Mouse (Mus musculus) heart, embryonic 15.5 days (tissue): ENCODE data around the gene Rab9. TPM values are rescaled to one million over a fixed set of nuclear protein-coding genes. Genes with fewer than 3 reads are reported as not detected.

Experiments
- ATAC-seq: fragments of 200-750 bp; cut with Nextera tagmentation; replicated peaks from 2 replicates; pipeline ENCODE4 v1.8.0; 2017; ENCODE audit warnings: low read depth, moderate TSS enrichment; ENCODE audit not compliant: insufficient number of reproducible peaks, insufficient read depth, low FRiP score
- H3K27ac ChIP-seq: fragments of 300-500 bp; sonication (generic); 2 replicates; pipeline ENCODE4 v1.5.1; 2015; ENCODE audit warnings: mild to moderate bottlenecking, inconsistent platforms
- H3K27me3 ChIP-seq: fragments of 300-500 bp; sonication (generic); 2 replicates; pipeline ENCODE4 v1.6.1; 2015; ENCODE audit warnings: inconsistent platforms
- H3K36me3 ChIP-seq: fragments of 300-500 bp; sonication (generic); 2 replicates; pipeline ENCODE4 v1.6.1; 2015; ENCODE audit warnings: mild to moderate bottlenecking, inconsistent platforms
- H3K4me1 ChIP-seq: fragments of 300-500 bp; sonication (generic); replicated peaks from 2 replicates; pipeline ENCODE4 v1.6.1; 2015; ENCODE audit warnings: inconsistent platforms
- H3K4me2 ChIP-seq: fragments of 300-500 bp; sonication (generic); 2 replicates; pipeline ENCODE4 v1.6.1; 2015; ENCODE audit warnings: inconsistent platforms, mild to moderate bottlenecking, moderate library complexity
- H3K4me3 ChIP-seq: fragments of 300-500 bp; sonication (generic); 2 replicates; pipeline ENCODE4 v1.5.1; 2015; ENCODE audit warnings: mild to moderate bottlenecking, inconsistent platforms
- H3K9ac ChIP-seq: fragments of 300-500 bp; sonication (generic); 2 replicates; pipeline ENCODE4 v1.6.1; 2015; ENCODE audit warnings: mild to moderate bottlenecking, inconsistent platforms
- H3K9me3 ChIP-seq: fragments of 300-500 bp; sonication (generic); replicated peaks from 2 replicates; pipeline ENCODE4 v1.6.1; 2016; ENCODE audit warnings: inconsistent platforms
- WGBS: fragments of 180-500 bp; shearing (Covaris S2); methylation state at CpG from one replicate; pipeline ENCODE4 v1.1.7; 2015; ENCODE audit warnings: mixed read lengths; 5-methylcytosine and 5-hydroxymethylcytosine counted together
- polyA plus RNA-seq: library from polyadenylated mRNA; unstranded; fragments of >200 nt; fragmentation: Nextera tagmentation; extraction: Ambion mirVana; gene quantifications from 2 replicates; pipeline ENCODE4 v1.2.1, GENCODE M21; 2015

Rab9 gene
- polyA plus RNA-seq, 1 experiment from 2014 or later: 33.9 TPM

GRCm38 (mm10) chrX:166444552-166444951 lies 35.1 kb downstream of the Rab9 start:
- Histone ChIP-seq H3K27me3 (0 out of 2 replicates have a peak, but pooled peaks cover 3% of the 10 kb centered on the region), H3K27ac (no peak overlapping the region), H3K4me1 (0 out of 2 replicates have a peak, but pooled peaks cover 4% of the 10 kb centered on the region), H3K36me3 (no peaks in the 10 kb centered on the region), H3K9ac (no peak overlapping the region), H3K4me3 (no peak overlapping the region), H3K9me3 (no peaks in the 10 kb centered on the region), H3K4me2 (no peak overlapping the region)
- 68% methylated on average over 3 of the region's 3 CpGs for WGBS
- ATAC-seq: no peak

- H3K27me3 ChIP-seq: 0 out of 2 replicates have a peak, but pooled peaks cover 3% of the 10 kb centered on the region
- peak within 1 kb of the TSS; percentile 68 for H3K9ac ChIP-seq
- H3K36me3 ChIP-seq: no peaks in the 10 kb centered on the region
- ATAC-seq: peak; percentile 98
- peak within 1 kb of the TSS; percentile 82 for H3K27ac ChIP-seq
- peak within 1 kb of the TSS; percentile 65 for H3K4me2 ChIP-seq
- no peaks in the 10 kb centered on the region for H3K9me3 ChIP-seq
- H3K4me3 ChIP-seq: peak within 1 kb of the TSS; percentile 66
- WGBS: 14% methylated on average over 33 of the region's 44 CpGs
- 0 out of 2 replicates have a peak, but pooled peaks cover 6% of the 10 kb centered on the region for H3K4me1 ChIP-seq
Observed at GRCm38 (mm10) chrX:166440616-166441063, 39.0 kb downstream of the Rab9 start, which contains the start of gene Ofd1. Ofd1 (minus strand) TSS chrX:166440704.

- Histone ChIP-seq H3K27me3 (0 out of 2 replicates have a peak, but pooled peaks cover 3% of the 10 kb centered on the region), H3K36me3 (no peaks in the 10 kb centered on the region), H3K4me3 (peak within 1 kb of the TSS; percentile 66), H3K4me1 (0 out of 2 replicates have a peak, but pooled peaks cover 6% of the 10 kb centered on the region), H3K9ac (peak within 1 kb of the TSS; percentile 68), H3K4me2 (peak within 1 kb of the TSS; percentile 65), H3K9me3 (no peaks in the 10 kb centered on the region), H3K27ac (peak within 1 kb of the TSS; percentile 82)
- WGBS: 14% methylated on average over 26 of the region's 36 CpGs
- peak; percentile 65; the same call in 1 of the 2 replicates for ATAC-seq
Observed at GRCm38 (mm10) chrX:166440036-166440615, 39.5 kb downstream of the Rab9 start, which contains the start of gene Trappc2. Trappc2 (plus strand) TSS chrX:166440574.

GRCm38 (mm10) chrX:166434812-166435211 lies 44.9 kb downstream of the Rab9 start:
- H3K27me3 ChIP-seq: no peaks in the 10 kb centered on the region
- no peak for ATAC-seq
- 0 out of 2 replicates have a peak, but pooled peaks cover 2% of the 10 kb centered on the region for H3K4me1 ChIP-seq
- WGBS: 84% methylated on average over 2 of the region's 2 CpGs
- H3K36me3 ChIP-seq: no peaks in the 10 kb centered on the region
- no peak overlapping the region for H3K27ac ChIP-seq
- H3K4me3 ChIP-seq: no peak overlapping the region
- H3K9me3 ChIP-seq: no peaks in the 10 kb centered on the region
- no peak overlapping the region for H3K4me2 ChIP-seq
- H3K9ac ChIP-seq: no peak overlapping the region

GRCm38 (mm10) chrX:166416196-166416595 lies 63.5 kb downstream of the Rab9 start:
- H3K36me3 ChIP-seq: no peaks in the 10 kb centered on the region
- H3K27me3 ChIP-seq: no peaks in the 10 kb centered on the region
- no peak for ATAC-seq
- no peak overlapping the region for H3K4me2 ChIP-seq
- 77% methylated on average over 5 of the region's 6 CpGs for WGBS
- no peaks in the 10 kb centered on the region for H3K9me3 ChIP-seq
- no peak overlapping the region for H3K27ac ChIP-seq
- H3K4me1 ChIP-seq: no peaks in the 10 kb centered on the region
- H3K4me3 ChIP-seq: no peak overlapping the region
- no peak overlapping the region for H3K9ac ChIP-seq

- Histone ChIP-seq H3K4me1 (no peaks in the 10 kb centered on the region), H3K27me3 (no peaks in the 10 kb centered on the region), H3K4me2 (no peak overlapping the region), H3K4me3 (no peak overlapping the region), H3K36me3 (no peaks in the 10 kb centered on the region; the same call in 1 of the 2 replicates), H3K9ac (no peak overlapping the region), H3K9me3 (no peaks in the 10 kb centered on the region), H3K27ac (no peak overlapping the region)
- no peak for ATAC-seq
Observed at GRCm38 (mm10) chrX:166407865-166408264, 71.8 kb downstream of the Rab9 start.

Other genes starting within 250 kb of the Rab9 start
- gene Gpm6b, start 241.0 kb downstream of the Rab9 start, polyA plus RNA-seq: 6.9 and 10.9 TPM in 2 replicates
- 31.9 and 36.9 TPM in 2 replicates for gene Trappc2, start 39.3 kb downstream of the Rab9 start, polyA plus RNA-seq
- 4.0 and 4.6 TPM in 2 replicates for gene Ofd1, start 39.2 kb downstream of the Rab9 start, polyA plus RNA-seq
- 4.5 TPM in 2 replicates for gene Tceanc, start 38.7 kb upstream of the Rab9 start, polyA plus RNA-seq
- 4.8 and 9.5 TPM in 2 replicates for gene Egfl6, start 105.9 kb upstream of the Rab9 start, polyA plus RNA-seq